Mouse (Mus musculus) thymus, postnatal 4 days (tissue): Measurements from ENCODE around the gene Sdccag8.
"Not testable (repeated sequence)": the region's sequence is repeated elsewhere in the genome, so short reads cannot be mapped to it uniquely, and the experiment has no call there.

ENCODE experiments used
- DNase-seq: peaks from one replicate; pipeline ENCODE4 v3.0.0; 2021

Gene Sdccag8

DNA sequence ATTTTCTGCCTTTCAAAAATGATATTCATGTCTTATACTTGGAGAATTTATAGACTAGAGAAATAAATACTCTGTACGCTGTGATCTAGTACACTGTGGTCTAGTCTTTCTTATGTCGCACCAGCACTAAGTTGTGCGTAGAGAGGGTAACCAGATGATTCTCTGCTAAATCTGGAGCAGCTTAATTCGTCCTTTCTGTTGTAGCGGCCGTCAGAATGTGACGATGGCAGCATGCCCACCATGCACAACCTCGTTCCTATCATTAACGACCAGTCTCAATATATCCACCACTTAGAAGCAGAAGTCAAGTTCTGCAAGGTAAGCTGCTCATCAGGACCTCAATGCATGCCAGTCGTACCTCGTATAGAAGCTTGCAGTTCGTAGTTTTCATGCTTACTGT, 14.2 kb downstream of the Sdccag8 start:
- DNase-seq, result no peak

DNA sequence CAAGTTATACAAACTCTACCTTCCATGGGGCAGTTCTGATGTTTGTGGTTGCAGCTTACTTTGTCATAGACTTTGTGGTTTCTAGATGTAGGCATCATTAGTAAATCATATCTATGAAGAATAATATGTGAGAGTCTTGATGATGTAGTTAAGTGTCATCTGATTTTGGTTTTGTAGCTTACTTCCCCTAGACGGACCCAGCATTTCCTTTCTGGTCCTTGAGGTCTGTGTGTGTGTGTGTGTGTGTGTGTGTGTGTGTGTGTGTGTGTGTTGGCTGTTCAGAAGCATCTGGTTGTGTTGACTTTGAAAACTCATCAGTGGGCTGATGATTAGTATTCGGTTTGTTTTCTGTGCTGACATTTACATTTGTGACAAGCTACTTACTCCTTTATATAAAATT, 17.6 kb downstream of the Sdccag8 start:
- no peak for DNase-seq

DNA sequence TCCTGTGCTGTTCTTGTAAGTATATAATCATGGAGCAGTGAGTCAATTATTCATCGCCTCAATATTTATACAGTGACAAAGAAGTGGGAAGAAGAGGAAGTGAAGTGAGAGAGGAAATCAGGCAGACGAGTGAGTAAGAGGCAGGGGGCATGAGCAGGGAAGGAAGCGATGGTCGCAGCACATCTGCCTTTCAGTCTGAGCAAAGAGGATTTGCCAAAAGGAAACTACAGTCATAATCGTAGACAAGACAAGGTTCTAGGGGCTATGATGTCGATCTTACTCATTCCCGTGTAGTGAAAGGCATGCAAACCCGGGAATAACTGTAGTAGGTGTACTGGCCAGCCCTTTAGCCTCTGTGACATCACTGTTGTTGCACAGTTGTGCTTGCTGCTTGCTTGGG, 18.1 kb downstream of the Sdccag8 start:
- DNase-seq, result no peak

DNA sequence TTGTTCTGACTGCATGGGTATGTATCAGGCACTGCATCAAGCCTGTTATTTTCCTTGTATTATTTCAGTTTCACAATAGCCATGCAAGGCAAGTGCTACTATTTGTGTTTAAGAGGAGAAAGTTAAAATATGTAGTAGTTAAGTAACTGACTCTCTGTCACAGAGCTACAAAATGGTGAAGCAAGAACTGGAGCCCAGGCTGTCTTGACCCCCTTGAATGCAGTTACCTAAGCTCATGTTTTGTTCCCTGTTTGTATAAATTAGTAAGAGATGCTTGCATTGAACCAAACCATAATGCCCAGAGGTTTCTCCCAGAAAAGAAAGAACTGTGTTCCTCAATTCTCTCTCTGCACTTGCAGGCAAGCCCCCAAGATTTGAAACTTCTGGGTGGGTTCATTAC, 18.8 kb downstream of the Sdccag8 start:
- DNase-seq, result no peak

DNA sequence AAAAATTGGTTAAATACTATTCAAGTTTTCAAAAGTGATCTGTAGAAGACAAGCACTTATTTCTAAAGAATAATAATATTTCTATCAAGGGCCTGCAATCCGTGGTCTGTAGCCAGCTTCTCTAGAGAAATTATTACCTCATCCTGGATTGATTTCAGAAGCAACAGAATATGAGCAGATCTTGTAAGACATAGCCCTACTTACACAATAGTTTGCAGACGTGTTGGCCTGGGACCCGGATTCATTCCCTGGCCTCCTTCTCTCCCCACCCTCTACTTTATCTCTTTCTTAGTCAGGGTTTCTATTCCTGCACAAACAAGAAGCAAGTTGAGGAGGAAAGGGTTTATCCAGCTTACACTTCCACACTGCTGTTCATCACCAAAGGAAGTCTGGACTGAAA, 19.5 kb downstream of the Sdccag8 start:
- no peak for DNase-seq

DNA sequence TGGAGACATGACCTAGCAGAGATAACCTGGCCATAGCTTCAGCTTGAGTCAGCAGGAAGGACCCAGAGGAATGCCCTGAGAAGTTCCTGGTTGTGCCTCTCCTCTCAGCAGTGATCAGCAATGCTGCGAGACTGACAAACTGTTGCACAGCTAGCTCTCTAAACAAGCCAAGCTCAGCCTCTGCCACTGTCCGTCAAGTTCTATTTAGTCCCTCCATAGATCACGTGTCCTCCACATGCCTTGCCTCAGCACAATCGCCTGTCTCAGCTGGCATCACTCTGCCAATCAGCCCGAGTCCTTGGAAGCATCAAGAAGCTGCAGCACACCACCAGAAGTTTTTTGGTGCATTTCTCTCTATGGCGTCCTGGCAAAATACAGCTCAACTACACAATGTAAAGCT, 20.4 kb downstream of the Sdccag8 start:
- no peak for DNase-seq

DNA sequence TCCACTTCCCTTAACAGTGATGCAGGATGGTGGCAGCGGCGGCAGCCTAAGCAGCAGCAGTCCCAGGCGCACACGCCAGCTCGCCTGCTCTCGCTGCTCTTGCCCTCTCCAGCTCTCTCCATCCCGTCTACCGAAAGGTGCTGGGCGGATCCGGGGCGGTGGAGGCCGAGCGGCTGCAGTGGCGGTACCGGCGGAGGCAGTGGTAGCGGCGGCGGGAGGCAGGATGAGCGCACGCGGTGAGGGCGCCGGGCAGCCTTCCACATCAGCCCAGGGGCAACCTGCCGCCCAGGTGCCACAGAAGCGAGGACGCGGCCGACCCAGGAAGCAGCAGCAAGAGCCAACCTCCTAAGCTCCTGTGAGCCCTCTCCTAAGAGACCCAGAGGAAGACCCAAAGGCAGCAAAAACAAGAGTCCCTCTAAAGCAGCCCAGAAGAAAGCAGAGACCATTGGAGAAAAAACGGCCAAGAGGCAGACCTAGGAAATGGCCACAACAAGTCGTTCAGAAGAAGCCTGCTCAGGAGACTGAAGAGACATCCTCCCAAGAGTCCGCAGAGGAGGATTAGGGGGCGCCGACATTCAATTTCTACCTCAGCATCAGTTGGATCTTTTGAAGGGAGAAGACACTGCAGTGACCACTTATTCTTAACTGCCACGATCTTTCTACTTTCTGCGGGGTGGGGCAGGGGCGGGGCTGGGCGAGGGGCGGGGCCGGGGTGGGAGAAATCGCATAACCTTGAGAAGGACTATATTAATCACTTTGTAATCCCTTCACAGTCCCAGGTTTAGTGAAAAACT, 21.2 kb downstream of the Sdccag8 start:
- peak; percentile 59 for DNase-seq

DNA sequence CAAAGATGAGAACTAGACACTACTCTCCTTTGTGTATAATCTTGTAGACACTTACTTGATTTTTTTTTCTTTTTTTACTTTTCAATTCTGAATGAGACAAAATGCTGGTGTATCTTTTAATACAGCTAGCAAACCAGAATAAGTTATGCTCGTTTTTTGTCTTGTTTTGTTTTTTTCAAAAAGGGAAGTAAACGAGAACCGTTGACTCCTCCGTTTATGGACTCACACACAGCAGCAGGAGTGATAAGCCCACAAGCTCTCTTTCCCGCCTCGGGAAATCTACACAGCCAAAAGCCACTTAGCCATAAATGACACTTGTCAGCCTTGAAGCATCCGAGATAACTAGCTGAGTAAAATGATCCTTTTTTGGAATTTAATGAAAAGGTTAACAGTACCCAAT, 22.1 kb downstream of the Sdccag8 start:
- DNase-seq, result not testable (repeated sequence)

DNA sequence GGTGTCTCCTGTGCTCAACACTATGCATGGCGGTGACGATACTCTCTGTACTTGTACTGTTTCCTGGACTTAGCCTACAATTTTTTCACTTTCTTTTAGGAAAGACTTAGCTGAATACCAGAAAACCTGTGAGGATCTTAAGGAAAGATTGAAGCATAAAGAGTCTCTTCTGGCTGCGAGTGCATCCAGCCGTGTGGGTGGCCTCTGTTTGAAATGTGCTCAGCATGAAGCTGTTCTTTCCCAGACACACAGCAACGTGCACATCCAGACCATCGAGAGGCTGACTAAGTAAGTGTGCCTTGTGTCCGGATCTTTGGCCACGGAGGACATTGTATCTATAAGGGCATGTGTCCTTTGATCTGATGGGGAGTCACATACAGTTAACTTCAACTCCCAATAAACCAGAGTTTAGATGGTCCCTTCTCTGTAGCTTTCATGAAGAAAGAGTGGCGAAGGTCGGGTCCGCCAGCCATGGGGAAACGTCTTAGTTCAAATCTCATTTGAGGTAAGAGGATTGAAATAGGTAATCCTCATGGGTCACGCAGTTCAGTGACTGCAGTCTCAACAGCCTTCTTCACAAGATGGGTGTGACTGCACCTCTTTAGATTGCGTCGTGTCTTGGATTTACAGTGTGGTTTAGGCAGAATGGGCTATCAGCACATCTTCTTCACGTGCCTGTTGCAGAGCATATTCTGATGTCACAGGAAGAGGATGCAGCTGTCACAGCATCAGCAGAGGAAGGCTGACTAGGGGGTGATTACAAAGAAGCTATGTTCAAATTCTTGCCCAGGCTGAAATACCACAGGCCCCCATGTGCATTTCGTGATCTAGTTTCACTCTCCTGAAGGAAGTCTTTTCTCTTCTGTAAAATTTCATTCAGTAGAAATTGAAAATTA, 30.9 kb downstream of the Sdccag8 start:
- DNase-seq, result no peak

DNA sequence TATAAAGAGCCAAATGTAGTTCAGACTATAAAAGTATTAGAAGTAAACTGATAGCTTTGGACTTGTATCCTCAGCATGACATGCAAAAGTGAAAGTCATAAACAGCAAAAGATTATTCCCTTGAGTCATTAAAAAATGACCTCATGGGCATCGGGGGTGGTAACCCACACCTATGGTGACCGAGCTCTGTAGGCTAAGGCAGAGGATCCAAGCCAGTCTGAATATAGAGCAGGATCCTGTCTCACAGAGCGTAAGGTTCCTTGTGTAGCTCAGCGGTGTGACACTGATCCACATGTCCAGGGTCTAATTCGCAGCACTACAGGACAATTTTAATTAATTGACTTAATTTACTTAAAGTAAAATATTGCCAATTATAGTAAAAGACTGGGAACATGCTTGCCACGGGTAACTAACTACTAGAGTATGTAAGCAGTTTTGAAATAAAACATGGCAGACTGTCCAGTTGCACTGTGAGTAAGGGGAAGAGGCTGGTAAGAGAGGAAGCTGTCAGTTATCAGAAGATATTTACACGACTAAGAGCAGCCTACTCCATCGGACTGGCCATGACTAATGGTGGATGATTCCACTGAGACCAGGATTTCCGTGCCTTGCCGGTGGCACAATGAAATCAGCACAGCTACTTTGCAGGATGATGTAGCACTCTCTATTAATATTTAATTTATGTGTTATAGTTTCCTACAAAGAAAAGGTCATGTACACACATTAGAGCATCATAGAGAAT, 32.8 kb downstream of the Sdccag8 start:
- DNase-seq, result no peak

DNA sequence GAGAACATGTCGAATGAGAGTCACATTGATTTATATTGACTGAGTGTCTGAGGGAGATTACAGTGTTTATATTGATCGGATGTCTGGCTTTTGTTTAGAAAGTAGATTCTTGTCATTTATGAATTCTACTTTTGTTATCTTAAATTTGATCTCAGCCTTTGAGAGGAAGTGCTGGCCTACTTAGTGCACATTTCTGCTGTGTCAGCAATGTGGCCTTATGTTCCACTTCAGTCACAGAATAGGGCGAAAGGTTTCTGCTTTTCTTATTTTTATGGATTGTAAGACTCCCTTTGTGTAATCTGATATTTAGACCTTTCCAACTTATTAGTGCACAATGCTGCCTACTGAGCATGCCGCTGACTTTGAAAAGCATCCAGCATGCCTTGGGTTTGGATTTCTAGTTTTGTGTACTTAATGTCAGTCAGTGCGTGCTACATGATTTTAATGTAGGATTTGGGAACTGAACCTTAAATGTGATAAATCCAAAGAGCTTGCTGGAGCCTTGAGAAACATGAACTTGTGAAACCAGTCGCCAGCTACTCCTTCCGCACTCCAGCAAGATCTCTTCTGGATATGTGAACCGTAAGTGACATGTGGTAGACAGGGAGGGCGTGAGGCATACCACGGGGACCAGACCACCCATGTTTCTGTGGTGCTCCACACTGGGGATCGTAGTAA, 34.3 kb downstream of the Sdccag8 start:
- DNase-seq, result no peak

DNA sequence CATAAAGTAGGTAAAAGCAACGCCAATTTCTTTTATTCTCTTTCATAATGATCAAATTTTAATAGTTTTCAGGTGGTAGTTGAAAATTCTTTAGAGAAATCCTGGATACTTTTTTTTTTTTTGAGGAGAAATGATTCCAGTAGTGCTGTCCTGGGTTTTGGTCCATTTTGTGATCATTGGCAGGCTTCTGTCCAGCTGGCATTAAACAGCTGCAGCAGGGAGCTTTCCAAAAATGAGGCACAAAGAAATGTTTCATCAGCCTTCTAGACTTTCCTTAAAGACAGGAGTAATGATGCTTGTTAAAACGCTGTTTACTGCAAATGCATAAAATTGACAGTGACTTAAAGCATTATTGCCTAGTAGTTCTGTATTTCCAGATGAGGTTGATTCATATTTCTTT, 34.9 kb downstream of the Sdccag8 start:
- DNase-seq, result no peak

DNA sequence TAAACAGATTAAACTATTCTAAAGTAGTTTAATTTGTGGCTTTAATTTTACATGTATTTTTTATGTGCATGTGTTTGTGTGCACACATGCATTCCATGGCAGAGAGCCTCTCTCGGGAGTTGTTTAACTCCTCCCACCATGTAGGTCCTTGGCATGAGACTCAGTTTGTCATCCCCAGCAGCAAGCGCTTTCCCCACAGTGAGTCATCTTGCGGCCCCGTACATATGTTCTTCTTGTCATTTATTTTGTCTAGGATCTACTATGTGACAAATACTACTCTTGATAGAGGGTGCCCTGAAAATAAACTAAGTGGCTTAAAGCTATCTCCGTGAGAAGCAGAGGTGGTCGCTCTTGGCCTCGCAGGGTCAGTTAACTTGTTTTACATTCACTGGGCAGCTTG, 36.9 kb downstream of the Sdccag8 start:
- no peak for DNase-seq

DNA sequence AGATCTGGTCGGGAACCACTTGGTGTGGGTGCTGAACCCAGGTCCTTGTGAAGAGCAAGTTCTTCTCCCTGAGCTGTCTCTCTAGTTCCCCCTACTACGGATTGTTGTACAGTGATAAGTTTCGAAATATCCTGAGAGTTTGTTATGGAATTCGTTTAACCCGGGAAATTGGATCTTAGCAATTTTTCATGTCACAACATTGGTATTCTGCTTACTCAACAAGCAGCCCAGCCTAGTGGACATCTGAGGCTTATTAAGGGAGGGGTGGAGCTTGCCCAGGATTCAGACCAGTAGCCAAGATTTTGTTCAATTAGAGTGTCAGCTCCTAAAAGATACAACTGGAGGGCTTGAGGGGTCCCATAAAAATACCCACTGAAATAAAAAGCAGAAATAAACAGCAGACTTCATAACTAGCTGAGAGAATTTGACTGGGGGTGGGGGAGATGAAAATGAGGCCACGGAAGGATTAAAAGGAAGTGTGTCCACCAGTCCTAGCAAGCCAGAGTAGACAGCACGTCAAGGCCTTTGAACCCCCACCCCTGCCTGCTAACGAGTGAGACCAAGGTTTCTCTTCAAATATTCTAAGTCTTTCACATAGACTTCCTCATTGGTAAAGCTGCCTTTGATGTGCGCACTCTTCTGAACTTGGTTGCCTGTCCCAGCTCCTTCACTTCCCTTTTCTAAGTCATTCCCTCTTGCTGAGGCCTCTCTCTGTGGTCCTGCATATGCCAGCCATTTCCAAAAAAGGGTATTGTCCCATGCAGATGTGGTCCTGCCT, 38.5 kb downstream of the Sdccag8 start:
- DNase-seq, result no peak

DNA sequence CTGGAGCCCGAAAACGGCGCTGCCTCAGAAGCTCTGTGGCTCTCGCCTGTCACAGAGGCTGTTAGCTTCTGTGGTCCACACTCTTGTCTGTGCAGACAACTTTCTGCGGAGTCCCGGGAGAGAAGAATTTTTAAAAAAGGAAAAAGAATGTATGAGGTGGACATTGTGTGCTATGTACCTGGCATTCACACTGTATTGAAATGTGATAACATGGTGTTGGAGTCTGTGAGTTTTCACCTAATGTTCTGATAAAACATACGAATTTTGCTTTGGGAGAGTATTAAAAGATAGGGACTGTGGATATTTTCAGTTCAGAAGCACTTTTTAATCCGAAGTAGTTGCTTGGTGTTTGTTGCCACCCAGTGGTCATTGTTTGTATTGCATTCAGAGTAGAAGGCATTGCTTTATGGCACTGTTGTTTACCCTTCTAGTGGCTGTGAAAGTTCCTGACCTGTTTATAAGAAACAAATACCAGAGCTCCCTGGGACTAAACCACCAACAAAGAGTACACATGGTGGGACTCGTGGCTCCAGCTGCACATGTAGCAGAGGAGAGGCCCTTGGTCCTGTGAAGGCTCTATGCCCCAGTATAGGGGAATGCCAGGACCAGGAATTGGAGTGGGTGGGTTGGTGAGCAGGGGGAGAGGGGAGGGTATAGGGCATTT, 47.7 kb downstream of the Sdccag8 start:
- peak; percentile 63 for DNase-seq

DNA sequence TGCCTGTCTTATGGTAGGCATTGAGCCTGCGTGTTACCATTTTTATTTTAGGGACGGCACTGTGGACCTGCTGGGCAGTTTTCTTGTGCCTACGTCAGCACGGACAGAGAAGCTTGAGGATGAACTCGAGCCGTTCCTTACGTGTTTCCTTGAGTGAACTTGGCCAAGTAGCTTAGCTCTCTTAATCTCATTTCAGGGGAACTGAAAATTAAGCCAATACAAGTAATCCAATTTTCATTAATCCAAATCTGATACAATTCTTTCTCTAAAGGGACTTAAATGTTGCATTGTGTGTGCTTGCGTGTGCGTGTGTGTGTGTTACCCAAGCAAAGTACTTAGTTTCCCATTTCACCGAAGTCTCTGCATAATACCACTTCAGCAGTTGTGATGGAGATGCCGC, 56.0 kb downstream of the Sdccag8 start:
- no peak for DNase-seq

DNA sequence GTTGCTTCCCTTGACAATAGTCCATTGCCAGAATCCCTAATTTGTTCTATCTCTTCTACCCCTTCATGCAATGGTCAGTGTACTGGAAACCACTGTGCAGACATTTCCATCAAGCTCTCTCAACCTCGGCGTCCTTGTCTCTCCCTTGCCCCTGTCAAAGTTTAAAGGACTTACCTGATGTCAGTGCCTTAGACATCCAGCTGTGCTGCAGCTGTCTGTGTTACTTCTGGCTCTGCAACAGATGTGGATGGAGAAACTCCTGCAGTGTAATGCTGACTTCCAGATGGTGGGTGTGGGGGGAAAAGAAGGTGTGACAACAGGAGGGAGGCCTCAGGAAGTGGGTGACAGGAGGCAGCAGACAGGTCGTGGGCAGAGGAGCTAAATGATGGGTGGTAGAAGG, 57.5 kb downstream of the Sdccag8 start:
- no peak for DNase-seq

DNA sequence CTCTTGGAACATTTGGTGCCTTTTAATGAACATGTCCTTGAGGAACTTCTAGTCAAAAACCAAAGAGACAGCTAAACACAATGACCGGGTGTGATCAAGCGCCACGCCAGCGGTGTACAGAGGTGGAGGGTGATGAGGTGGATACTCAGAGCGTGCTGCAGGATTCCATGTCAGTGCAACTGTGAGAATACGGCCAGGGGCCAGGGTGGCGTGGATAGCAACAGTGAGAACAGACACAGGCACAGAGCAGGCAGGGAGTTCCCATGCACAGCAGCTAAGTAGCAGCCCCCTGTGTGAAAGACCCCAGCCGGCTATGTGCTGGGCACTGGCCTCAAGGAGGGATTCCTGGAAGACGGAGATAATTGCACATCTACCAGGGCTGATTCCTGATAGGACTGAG, 59.0 kb downstream of the Sdccag8 start:
- DNase-seq, result no peak

DNA sequence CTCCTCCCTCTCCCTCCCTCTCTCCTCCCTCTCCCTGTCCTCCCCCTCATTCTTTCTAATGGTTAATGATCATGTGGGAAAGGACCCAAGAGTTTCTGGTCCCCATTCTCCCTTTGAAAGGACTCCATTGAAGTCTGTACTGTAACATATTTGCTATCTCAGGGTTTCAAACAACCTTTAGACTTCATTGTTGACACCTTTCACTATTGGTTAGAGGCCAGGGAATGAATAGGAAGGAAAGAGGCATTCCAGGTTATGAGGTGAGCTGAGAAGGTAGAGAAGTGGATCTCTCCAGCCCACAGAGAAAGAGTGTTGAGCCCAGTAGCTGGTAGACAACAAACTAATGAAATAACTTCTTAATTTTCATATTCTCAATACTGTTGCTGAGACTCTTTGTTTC, 59.7 kb downstream of the Sdccag8 start:
- DNase-seq, result no peak

DNA sequence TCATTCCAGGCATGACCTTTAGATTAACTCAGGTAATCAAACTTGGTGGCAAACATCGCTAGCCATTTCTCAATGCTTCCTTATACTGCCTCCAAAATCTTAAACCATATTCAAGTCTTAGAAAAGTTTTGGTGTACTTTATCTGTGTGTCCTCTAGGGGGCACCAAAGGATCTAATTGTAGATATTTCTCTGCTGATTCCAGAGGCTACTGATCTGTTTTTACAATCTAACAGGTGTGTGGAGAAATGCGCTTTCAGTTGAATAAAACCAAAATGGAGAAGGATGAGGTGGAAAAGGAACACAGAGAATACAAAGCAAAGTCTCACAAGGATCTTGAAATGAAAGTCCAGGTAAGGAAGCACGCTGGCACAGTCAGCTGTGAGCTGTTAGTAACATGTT, 63.3 kb downstream of the Sdccag8 start:
- DNase-seq, result peak; percentile 49

DNA sequence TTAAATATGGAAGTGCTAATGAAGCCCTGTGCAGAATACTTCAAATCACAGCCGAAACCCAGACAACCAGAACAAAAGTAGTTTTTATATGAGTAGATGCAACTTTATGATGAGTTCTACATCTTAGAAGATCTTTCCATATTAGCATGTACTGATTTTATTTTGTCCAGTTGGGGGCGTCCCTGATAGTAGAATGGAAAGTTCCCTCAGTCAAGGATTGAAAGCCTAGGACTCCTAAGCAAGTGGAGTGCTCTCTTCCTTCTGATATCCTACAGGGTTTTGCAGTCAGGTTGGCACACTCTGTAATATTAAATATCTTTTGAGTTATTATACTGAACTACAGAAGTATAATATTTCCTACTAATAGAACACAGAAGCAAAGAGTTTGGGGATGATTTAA, 64.5 kb downstream of the Sdccag8 start:
- peak; percentile 35 for DNase-seq

DNA sequence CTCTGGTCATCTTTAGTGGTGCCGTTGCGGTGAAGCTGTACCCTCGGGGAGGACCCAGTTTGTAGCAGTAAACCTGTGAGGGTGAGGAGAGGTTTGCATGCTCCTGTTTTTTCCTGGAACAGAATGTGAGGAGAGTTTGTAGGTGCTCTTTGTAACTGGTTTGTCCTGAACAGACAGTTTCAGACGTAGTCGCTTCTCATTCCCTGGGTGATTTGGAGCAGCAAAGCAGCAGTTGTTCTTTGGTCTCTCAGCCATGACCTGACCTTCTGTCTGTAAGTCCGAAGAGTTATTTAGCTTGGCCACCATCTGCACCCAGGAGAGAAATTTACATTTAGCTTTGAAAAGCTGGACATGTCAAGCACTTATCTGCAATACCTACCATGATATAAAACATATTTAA, 65.2 kb downstream of the Sdccag8 start:
- DNase-seq, result no peak
